Mouse (Mus musculus) bone marrow macrophage, adult 2 months (primary cell): ENCODE results near the gene Csf2rb2.

Experiments
- CTCF ChIP-seq: IDR thresholded peaks from 2 replicates; pipeline ENCODE4 v1.5.1; 2012; ENCODE audit warnings: low read depth, mild to moderate bottlenecking, low read length, moderate library complexity
- POLR2A ChIP-seq: IDR thresholded peaks from 2 replicates; pipeline ENCODE4 v1.6.1; 2012; ENCODE audit warnings: mild to moderate bottlenecking, low read depth, low read length, borderline replicate concordance

DNA sequence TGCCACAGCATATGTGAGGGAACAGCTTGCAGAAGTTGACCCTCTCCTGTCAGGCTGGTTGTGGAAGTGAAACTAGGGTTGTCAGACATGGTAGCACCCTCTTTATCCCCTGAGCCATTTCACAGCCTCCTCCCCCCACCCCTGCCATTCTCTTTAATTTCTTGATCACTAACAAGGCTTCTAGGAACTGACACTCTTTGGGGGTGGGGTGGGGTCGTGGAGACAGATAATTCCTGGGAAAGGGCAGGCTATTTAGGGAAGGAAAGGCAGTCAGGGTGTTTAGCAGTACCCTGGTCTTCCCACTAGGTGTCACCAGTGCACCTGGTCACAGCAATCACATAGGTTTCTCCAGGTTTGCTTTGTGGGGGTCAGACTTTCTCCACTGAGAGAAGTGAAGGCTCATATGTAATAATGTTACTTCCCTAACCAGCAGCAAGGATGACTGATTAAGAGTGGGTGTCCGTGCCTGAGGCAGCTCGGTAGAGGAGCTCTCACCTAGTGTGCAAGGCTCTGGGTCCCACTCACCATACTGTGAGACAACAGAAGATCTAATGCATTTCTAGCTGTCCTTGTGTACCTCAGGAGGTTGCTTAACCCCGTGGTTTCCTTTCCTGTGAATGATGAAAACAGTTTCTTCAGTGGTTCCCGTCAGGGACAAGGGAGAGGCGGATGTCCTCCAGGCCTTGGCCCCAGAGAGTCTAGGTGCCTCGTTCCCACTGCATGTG lies 48.0 kb downstream of the Csf2rb2 start:
- TF ChIP-seq POLR2A = no peak
- TF ChIP-seq CTCF = peak; percentile 99
